Mouse (Mus musculus): Measurements from ENCODE around the gene Dip2b. TPM values are rescaled to one million over a fixed set of nuclear protein-coding genes. Genes with fewer than 3 reads are reported as not detected.

Gene Dip2b
- 11.1 and 13.3 TPM in 2 replicates for polyA plus RNA-seq (2012; rRNA removed; ENCODE audit: low replicate concordance)

GRCm38 (mm10) chr15:100038470-100038971, at the start of gene Dip2b:
Dip2b (plus strand) TSS chr15:100038664.

GRCm38 (mm10) chr15:100227663-100228534, 189.4 kb downstream of the Dip2b start, which contains the start of gene Atf1:
Atf1 (plus strand) TSS chr15:100227819.

Other genes starting within 250 kb of the Dip2b start
- 19.6 and 27.2 TPM in 2 replicates for gene Lima1, start 163.2 kb upstream of the Dip2b start, polyA plus RNA-seq (2012; rRNA removed; ENCODE audit: low replicate concordance)
- 0.23 and 0.26 TPM in 2 replicates for gene Fam186a, start 71.6 kb upstream of the Dip2b start, polyA plus RNA-seq (2012; rRNA removed; ENCODE audit: low replicate concordance)
- gene Larp4, start 68.6 kb upstream of the Dip2b start, polyA plus RNA-seq (2012; rRNA removed; ENCODE audit: low replicate concordance): 49.0 and 72.0 TPM in 2 replicates
- gene Atf1, start 189.2 kb downstream of the Dip2b start, polyA plus RNA-seq (2012; rRNA removed; ENCODE audit: low replicate concordance): 38.5 and 65.2 TPM in 2 replicates
- not detected in 2 replicates for gene Tmprss12, start 242.2 kb downstream of the Dip2b start, polyA plus RNA-seq (2012; rRNA removed; ENCODE audit: low replicate concordance)